ENCODE assay signal across 25 mouse cellular contexts in the genomic region with DNA sequence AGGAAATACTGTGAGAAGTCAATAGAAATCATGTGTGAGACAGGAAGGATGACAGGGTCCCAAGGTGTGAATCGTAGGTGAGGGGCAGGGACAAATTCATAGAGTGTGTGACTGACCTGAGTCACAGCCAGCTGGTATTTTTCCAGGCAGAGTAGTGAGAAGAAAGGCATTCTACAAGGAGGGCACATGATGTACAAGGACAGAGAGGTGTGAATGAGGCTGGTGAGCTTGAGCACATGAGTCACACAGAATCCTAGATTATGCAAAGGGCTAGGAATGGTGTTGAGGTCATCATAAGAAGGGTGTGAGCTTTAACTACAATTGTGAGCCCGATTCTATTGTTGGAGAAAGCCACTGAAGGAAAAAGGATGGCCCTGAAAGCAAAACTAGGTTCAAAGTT. TPM values are rescaled to one million over a fixed set of nuclear protein-coding genes. Genes with fewer than 3 reads are reported as not detected.
DNase-seq lines count a peak whose midpoint lies in the region; ATAC-seq and TF ChIP-seq lines count a peak whose summit lies in the region.
"Had no signal": no experiment of that assay in that cellular context is flagged by ENCODE, and none has a peak within 500 bp of the region (broad histone marks: within the 10 kb centered on the region; RNA-seq: fewer than 3 reads in every experiment).

No protein-coding gene starts in this region.

- WGBS in intestine, embryonic 14.5 days = 84% methylated on average over 2 of the region's 2 CpGs
- WGBS in intestine, embryonic 15.5 days = 81% methylated on average over 2 of the region's 2 CpGs
- 57% methylated on average over 2 of the region's 2 CpGs for WGBS in lung, postnatal 0 days

- in situ Hi-C loops in Patski (cut with MboI; ENCODE audit: low pct_unique_long_range_greater_than_20kb) = no loop called here

- peak; percentile 45 for DNase-seq in intestine, embryonic 14.5 days (ENCODE audit: low spot score)
- peak; percentile 44 for DNase-seq in lung, postnatal 0 days (ENCODE audit: low spot score)
- no peak for DNase-seq in lung, postnatal 36 days
- peak; percentile 81 for DNase-seq in Patski (ENCODE audit: low read depth, low spot score)
- DNase-seq in lung, postnatal 25 days (ENCODE audit: low spot score) = no peak
- no peak for DNase-seq in urinary bladder, postnatal 36 days (ENCODE audit: low spot score in 2 of 2)
- DNase-seq: adrenal gland, postnatal 10 days; cerebellum, adult 11 months; cerebellum, adult 8-10 months; cerebellum, postnatal 14 days; embryo, embryonic 11 days; gastrocnemius, postnatal 36 days; heart, adult 2 months; heart, postnatal 36 days; kidney, adult 11 months had no signal

- POLR2A ChIA-PET in Patski (lab: Charles Lee) = interaction anchor here (1.3 to 3.8 kb wide), 3 partner anchors 13 to 34 kb away, joined by 3 to 31 read pairs (median 6); a partner anchor contains a TSS

- no peaks in the 10 kb centered on the region for H3K27me3 ChIP-seq in intestine, embryonic 14.5 days (replicated peaks; ENCODE audit: control insufficient read depth, insufficient read depth, low read length)
- H3K27me3 ChIP-seq in intestine, embryonic 15.5 days (replicated peaks) = no peaks in the 10 kb centered on the region
- no peaks in the 10 kb centered on the region for H3K27me3 ChIP-seq in lung, postnatal 0 days (replicated peaks; ENCODE audit: insufficient read depth, low read length)
- no peaks in the 10 kb centered on the region for H3K27me3 ChIP-seq in Patski
- H3K27me3 ChIP-seq: CH12.LX; embryonic facial prominence, embryonic 15.5 days; heart, embryonic 12.5 days; hindbrain, embryonic 12.5 days had no signal

- no peak overlapping the region for H3K9ac ChIP-seq in intestine, embryonic 14.5 days (ENCODE audit: low read length)
- H3K9ac ChIP-seq in intestine, embryonic 15.5 days = no peak overlapping the region
- no peak overlapping the region for H3K9ac ChIP-seq in lung, postnatal 0 days (replicated peaks; ENCODE audit: low read depth)
- H3K9ac ChIP-seq: embryonic facial prominence, embryonic 15.5 days; heart, embryonic 12.5 days; hindbrain, embryonic 12.5 days had no signal

- peak; percentile 91 for TF ChIP-seq EP300 in lung, postnatal 0 days (IDR thresholded peaks at IDR 0.05)

- no peak overlapping the region for H3K4me3 ChIP-seq in intestine, embryonic 14.5 days (ENCODE audit: low read depth, low read length)
- no peak overlapping the region for H3K4me3 ChIP-seq in intestine, embryonic 15.5 days (replicated peaks)
- H3K4me3 ChIP-seq in lung, postnatal 0 days (ENCODE audit: low read depth, low read length) = no peak overlapping the region
- H3K4me3 ChIP-seq: embryonic facial prominence, embryonic 15.5 days; erythroblast, embryonic 14.5 days; forebrain, embryonic 10.5 days; heart, adult 2 months; heart, embryonic 12.5 days; hindbrain, embryonic 12.5 days had no signal

- H3K36me3 ChIP-seq in intestine, embryonic 14.5 days (ENCODE audit: control insufficient read depth, insufficient read depth, low read length) = no peaks in the 10 kb centered on the region
- no peaks in the 10 kb centered on the region for H3K36me3 ChIP-seq in intestine, embryonic 15.5 days
- no peaks in the 10 kb centered on the region for H3K36me3 ChIP-seq in lung, postnatal 0 days (ENCODE audit: insufficient read depth, low read length)
- H3K36me3 ChIP-seq: embryonic facial prominence, embryonic 15.5 days; forebrain, embryonic 10.5 days; heart, embryonic 12.5 days; hindbrain, embryonic 12.5 days had no signal

- no peak for TF ChIP-seq CTCF in lung, postnatal 0 days (IDR thresholded peaks at IDR 0.05)
- TF ChIP-seq CTCF in Patski (IDR thresholded peaks at IDR 0.05) = no peak

- CTCF ChIA-PET in Patski (lab: Charles Lee) = interaction anchor here (1.0 to 1.9 kb wide), 6 partner anchors 12 to 39 kb away, joined by 3 to 6 read pairs (median 4); no protein-coding TSS in a partner anchor

- H3K4me1 ChIP-seq in intestine, embryonic 14.5 days (replicated peaks; ENCODE audit: control insufficient read depth, insufficient read depth, low read length) = no peaks in the 10 kb centered on the region
- H3K4me1 ChIP-seq in intestine, embryonic 15.5 days (replicated peaks) = no peaks in the 10 kb centered on the region
- no peaks in the 10 kb centered on the region for H3K4me1 ChIP-seq in lung, postnatal 0 days (ENCODE audit: insufficient read depth, low read depth, low read length)
- H3K4me1 ChIP-seq: embryonic facial prominence, embryonic 15.5 days; heart, embryonic 12.5 days; hindbrain, embryonic 12.5 days had no signal

- H3K27ac ChIP-seq in intestine, embryonic 14.5 days (ENCODE audit: low read depth) = no peak overlapping the region
- H3K27ac ChIP-seq in intestine, embryonic 15.5 days = no peak overlapping the region
- H3K27ac ChIP-seq in lung, postnatal 0 days (ENCODE audit: low read length) = no peak overlapping the region
- H3K27ac ChIP-seq: embryonic facial prominence, embryonic 15.5 days; forebrain, embryonic 10.5 days; heart, adult 2 months; hindbrain, embryonic 12.5 days had no signal

- H3K9me3 ChIP-seq in intestine, embryonic 14.5 days (ENCODE audit: control insufficient read depth, low read length) = no peaks in the 10 kb centered on the region
- H3K9me3 ChIP-seq in intestine, embryonic 15.5 days = no peaks in the 10 kb centered on the region
- no peaks in the 10 kb centered on the region for H3K9me3 ChIP-seq in lung, postnatal 0 days (ENCODE audit: low read length)
- H3K9me3 ChIP-seq: embryonic facial prominence, embryonic 15.5 days; forebrain, embryonic 10.5 days; heart, embryonic 12.5 days; hindbrain, embryonic 12.5 days had no signal

- H3K4me2 ChIP-seq in intestine, embryonic 14.5 days (ENCODE audit: low read length) = no peak overlapping the region
- H3K4me2 ChIP-seq in intestine, embryonic 15.5 days (replicated peaks) = no peak overlapping the region
- H3K4me2 ChIP-seq in lung, postnatal 0 days (replicated peaks; ENCODE audit: low read depth, low read length) = no peak overlapping the region
- H3K4me2 ChIP-seq: embryonic facial prominence, embryonic 15.5 days; heart, embryonic 12.5 days; hindbrain, embryonic 12.5 days had no signal

- no peak for ATAC-seq in intestine, embryonic 14.5 days (replicated peaks; ENCODE audit: low FRiP score, low TSS enrichment, low read depth)
- ATAC-seq in intestine, embryonic 15.5 days = no peak
- ATAC-seq in lung, postnatal 0 days = peak; percentile 78
- peak; percentile 91 for ATAC-seq in Patski
- ATAC-seq: forebrain, embryonic 14.5 days; hindbrain, embryonic 16.5 days had no signal

RNA-seq across cellular contexts. Expression of a gene that starts 35.3 kb away (rescaled TPM):
- polyA plus RNA-seq in intestine, embryonic 14.5 days (2014; fragmentation: Nextera tagmentation; extraction: Ambion mirVana) = 0.22 and 0.44 TPM in 2 replicates
- polyA plus RNA-seq in intestine, embryonic 15.5 days (2015; fragmentation: Nextera tagmentation; extraction: Ambion mirVana) = 0.73 and 1.1 TPM in 2 replicates
- polyA plus RNA-seq in lung, postnatal 0 days (2015; fragmentation: Nextera tagmentation; extraction: Ambion mirVana) = not detected in 2 replicates
- polyA plus RNA-seq in Patski (2021) = 219 TPM
- polyA plus RNA-seq: erythroblast, embryonic 14.5 days; forebrain, embryonic 14.5 days; heart, adult 2 months; heart, embryonic 12.5 days; heart, embryonic 16.5 days had no signal

Comparison
In these comparisons a context has a peak if more than half of its experiments do, and no peak if none do; other contexts are left out.
1. DNase-seq: peak in intestine, embryonic 14.5 days (single experiment), lung, postnatal 0 days (single experiment) and Patski (single experiment); none in lung, postnatal 36 days (single experiment), lung, postnatal 25 days (single experiment) and urinary bladder, postnatal 36 days (0 of 2).
2. ATAC-seq: peak in lung, postnatal 0 days (single experiment) and Patski (single experiment); none in intestine, embryonic 14.5 days (single experiment) and intestine, embryonic 15.5 days (single experiment).
3. RNA of a gene that starts 35.3 kb away (polyA plus RNA-seq): 219 TPM in Patski (single experiment); 0.73 to 1.1 TPM in intestine, embryonic 15.5 days, 0.22 to 0.44 TPM in intestine, embryonic 14.5 days and not detected in lung, postnatal 0 days; every median in the first group is over 100 times any median in the second.